ENCODE assay signal across 10 mouse cellular contexts in the genomic region with DNA sequence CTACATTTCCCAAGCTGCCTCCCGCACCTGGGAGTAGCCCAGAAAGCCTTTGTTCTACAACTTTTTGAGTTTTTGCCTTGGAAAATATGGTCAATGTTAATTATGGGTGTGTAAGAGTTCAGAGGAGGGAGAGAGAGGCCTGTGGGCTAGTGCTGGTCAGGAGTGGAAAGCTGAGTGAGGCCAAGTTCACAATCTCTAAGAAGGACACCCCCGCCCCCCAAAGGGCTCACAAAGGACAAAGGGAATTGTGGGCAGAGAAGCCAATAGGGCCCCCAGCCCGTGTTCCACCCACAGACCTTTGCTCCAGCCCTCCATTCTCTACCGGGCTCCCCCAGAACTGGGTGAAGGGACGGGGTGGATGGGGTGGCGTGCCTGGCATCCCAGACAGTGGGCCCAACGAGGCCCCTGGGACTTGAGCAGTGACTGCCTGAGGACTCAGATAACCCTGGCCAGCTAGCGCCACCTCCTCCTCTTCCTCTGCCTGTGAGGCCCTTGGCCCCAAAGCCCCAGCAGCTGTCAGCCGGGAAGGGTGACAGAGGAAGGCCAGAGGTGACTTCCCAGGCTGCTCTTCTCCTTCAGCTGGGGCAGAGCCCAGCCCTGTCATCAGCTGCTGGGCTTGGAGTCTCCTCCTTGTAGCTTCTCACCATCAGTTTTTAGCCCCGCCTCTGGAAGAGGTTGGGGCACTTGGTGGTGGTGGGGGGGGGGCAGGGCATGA. TPM values are rescaled to one million over a fixed set of nuclear protein-coding genes. Genes with fewer than 3 reads are reported as not detected.
A peak's percentile ranks its signal among the peaks of the same experiment; 100 is the strongest.
DNase-seq lines count a peak whose midpoint lies in the region; ATAC-seq and TF ChIP-seq lines count a peak whose summit lies in the region.
"Had no signal": no experiment of that assay in that cellular context is flagged by ENCODE, and none has a peak within 500 bp of the region (broad histone marks: within the 10 kb centered on the region; RNA-seq: fewer than 3 reads in every experiment).

No protein-coding gene starts in this region.

- no peak for ATAC-seq in intestine, embryonic 14.5 days (replicated peaks; ENCODE audit: low FRiP score, low TSS enrichment, low read depth)
- ATAC-seq in liver, embryonic 14.5 days (ENCODE audit: insufficient read depth) = peak; percentile 51

- DNase-seq in lung, adult 18-20 months = peak; percentile 48 to 66
- no peak for DNase-seq in lung, adult 2 months
- DNase-seq in gastrocnemius, adult 2 months = peak; percentile 93
- DNase-seq in intestine, embryonic 14.5 days (ENCODE audit: low spot score) = no peak
- peak in 1 of 3 experiments; percentile 20 for DNase-seq in liver, embryonic 14.5 days (ENCODE audit: low read depth in 3 of 3, low spot score in 3 of 3)
- DNase-seq in cerebellum, postnatal 4 days (ENCODE audit: low spot score in 2 of 2) = no peak
- no peak for DNase-seq in layer of hippocampus, adult 18-20 months (ENCODE audit: low spot score in 2 of 2)
- no peak for DNase-seq in right cerebral cortex, postnatal 25 days

- peaks cover 14% of the 10 kb centered on the region for H3K4me1 ChIP-seq in lung, adult 2 months (ENCODE audit: control insufficient read depth, insufficient read depth, low read length)
- H3K4me1 ChIP-seq in intestine, embryonic 14.5 days (replicated peaks; ENCODE audit: control insufficient read depth, insufficient read depth, low read length) = peaks cover 69% of the 10 kb centered on the region
- peaks cover 21 to 53% of the 10 kb centered on the region in 2 experiments for H3K4me1 ChIP-seq in liver, embryonic 14.5 days (replicated peaks; ENCODE audit: control insufficient read depth in 2 of 2, insufficient read depth in 2 of 2, low read length in 1 of 2)

- peak overlapping the region; percentile 96 for H3K27ac ChIP-seq in gastrocnemius, adult 2 months
- peak overlapping the region; percentile 96 for H3K27ac ChIP-seq in intestine, embryonic 14.5 days (ENCODE audit: low read depth)
- H3K27ac ChIP-seq in liver, embryonic 14.5 days = no peak overlapping the region

- TF ChIP-seq EP300 in liver, embryonic 14.5 days (IDR thresholded peaks at IDR 0.05; ENCODE audit: low read depth) = no peak

- 53% methylated on average over 10 of the region's 10 CpGs for WGBS in lung, adult 2 months
- WGBS in intestine, embryonic 14.5 days = 38% methylated on average over 10 of the region's 10 CpGs
- WGBS in liver, embryonic 14.5 days (ENCODE audit: insufficient replicate concordance) = 17% methylated on average over 10 of the region's 10 CpGs

- TF ChIP-seq POLR2A in lung, adult 2 months (IDR thresholded peaks at IDR 0.05; ENCODE audit: borderline replicate concordance, extremely low read depth, low read depth, low read length) = no peak

- H3K9ac ChIP-seq in intestine, embryonic 14.5 days (ENCODE audit: low read length) = peak overlapping the region; percentile 20; the same call in 1 of the 2 replicates
- H3K9ac ChIP-seq in liver, embryonic 14.5 days (replicated peaks) = no peak overlapping the region; the same call in 1 of the 2 replicates

- H3K4me3 ChIP-seq in lung, adult 2 months (replicated peaks; ENCODE audit: extremely low read depth, low read depth, low read length) = no peak overlapping the region
- H3K4me3 ChIP-seq in gastrocnemius, adult 2 months = peak overlapping the region; percentile 51
- no peak overlapping the region for H3K4me3 ChIP-seq in intestine, embryonic 14.5 days (ENCODE audit: low read depth, low read length)
- no peak overlapping the region for H3K4me3 ChIP-seq in liver, embryonic 14.5 days (ENCODE audit: insufficient read depth in 1 of 2, low read depth in 2 of 2, low read length in 2 of 2)

- H3K36me3 ChIP-seq in intestine, embryonic 14.5 days (ENCODE audit: control insufficient read depth, insufficient read depth, low read length) = no peaks in the 10 kb centered on the region
- no peaks in the 10 kb centered on the region for H3K36me3 ChIP-seq in liver, embryonic 14.5 days (replicated peaks; ENCODE audit: control insufficient read depth, insufficient read depth, low read depth)

- H3K27me3 ChIP-seq in intestine, embryonic 14.5 days (replicated peaks; ENCODE audit: control insufficient read depth, insufficient read depth, low read length) = no peaks in the 10 kb centered on the region
- H3K27me3 ChIP-seq in liver, embryonic 14.5 days (ENCODE audit: control insufficient read depth, insufficient read depth, low read length) = no peaks in the 10 kb centered on the region

- intact Hi-C loops in gastrocnemius, adult 2 months (cut with DNase I) = loop anchor here (5.0 kb wide), 1 partner anchor 40 kb away; no protein-coding TSS in a partner anchor

- H3K4me2 ChIP-seq in intestine, embryonic 14.5 days (ENCODE audit: low read length) = peak overlapping the region; percentile 31
- H3K4me2 ChIP-seq in liver, embryonic 14.5 days (ENCODE audit: low read depth) = peak overlapping the region; percentile 32

- H3K9me3 ChIP-seq in intestine, embryonic 14.5 days (ENCODE audit: control insufficient read depth, low read length) = no peaks in the 10 kb centered on the region
- H3K9me3 ChIP-seq in liver, embryonic 14.5 days (ENCODE audit: control insufficient read depth, low read length) = no peaks in the 10 kb centered on the region

- TF ChIP-seq CTCF in lung, adult 2 months (IDR thresholded peaks at IDR 0.05; ENCODE audit: insufficient read depth, low read length) = no peak
- no peak for TF ChIP-seq CTCF in gastrocnemius, adult 2 months (IDR thresholded peaks at IDR 0.05)
- no peak for TF ChIP-seq CTCF in liver, embryonic 14.5 days (IDR thresholded peaks at IDR 0.05; ENCODE audit: low read depth)

RNA-seq across cellular contexts. Expression of a gene that starts 18.9 kb away (rescaled TPM):
- 67.8 and 76.2 TPM in 2 replicates for polyA plus RNA-seq in lung, adult 2 months (2012; rRNA removed)
- 10 to 100 TPM; 55.2 to 77.5 TPM for total RNA-seq in gastrocnemius, adult 2 months (2021)
- 44.4 and 49.8 TPM in 2 replicates for polyA plus RNA-seq in intestine, embryonic 14.5 days (2014; fragmentation: Nextera tagmentation; extraction: Ambion mirVana)
- polyA plus RNA-seq in liver, embryonic 14.5 days (2012; rRNA removed) = 2.4 and 3.3 TPM in 2 replicates
- 4.3 and 5.0 TPM in 2 replicates for polyA plus RNA-seq in liver, embryonic 14.5 days (2014; fragmentation: Nextera tagmentation; extraction: Ambion mirVana)
- total RNA-seq in layer of hippocampus, adult 18-20 months (2021) = 1 to 10 TPM; 4.2 to 4.3 TPM
- total RNA-seq: hematopoietic stem cell, adult 5-6 weeks had no signal

RNA-seq across cellular contexts. Expression of a gene that starts 34.4 kb away (rescaled TPM):
- 0.15 TPM in 1 of 2 replicates, not detected in the other for polyA plus RNA-seq in lung, adult 2 months (2012; rRNA removed)
- not detected for total RNA-seq in gastrocnemius, adult 2 months (2021)
- polyA plus RNA-seq in intestine, embryonic 14.5 days (2014; fragmentation: Nextera tagmentation; extraction: Ambion mirVana) = not detected in 2 replicates
- not detected in 2 replicates for polyA plus RNA-seq in liver, embryonic 14.5 days (2012; rRNA removed)
- not detected in 2 replicates for polyA plus RNA-seq in liver, embryonic 14.5 days (2014; fragmentation: Nextera tagmentation; extraction: Ambion mirVana)
- not detected for total RNA-seq in layer of hippocampus, adult 18-20 months (2021)
- total RNA-seq: hematopoietic stem cell, adult 5-6 weeks; MEL had no signal

RNA-seq across cellular contexts. Expression of a gene that starts 57.1 kb away (rescaled TPM):
- 0.57 and 12.5 TPM in 2 replicates for polyA plus RNA-seq in lung, adult 2 months (2012; rRNA removed)
- not detected for total RNA-seq in gastrocnemius, adult 2 months (2021)
- 3.8 TPM in 1 of 2 replicates, not detected in the other for polyA plus RNA-seq in intestine, embryonic 14.5 days (2014; fragmentation: Nextera tagmentation; extraction: Ambion mirVana)
- polyA plus RNA-seq in liver, embryonic 14.5 days (2012; rRNA removed) = 0.06 TPM in 2 replicates
- not detected in 2 replicates for polyA plus RNA-seq in liver, embryonic 14.5 days (2014; fragmentation: Nextera tagmentation; extraction: Ambion mirVana)
- not detected for total RNA-seq in layer of hippocampus, adult 18-20 months (2021)
- total RNA-seq: hematopoietic stem cell, adult 5-6 weeks; MEL had no signal

Comparison
In these comparisons a context has a peak if more than half of its experiments do, and no peak if none do; other contexts are left out.
1. DNase-seq: peak in lung, adult 18-20 months (2 of 2) and gastrocnemius, adult 2 months (single experiment); none in lung, adult 2 months (single experiment), intestine, embryonic 14.5 days (single experiment), cerebellum, postnatal 4 days (0 of 2), layer of hippocampus, adult 18-20 months (0 of 2) and right cerebral cortex, postnatal 25 days (single experiment).